Mouse (Mus musculus) liver, embryonic 16.5 days (tissue): ENCODE measurements at regions not wholly inside any gene's neighbourhood (a gene's known extent, or its start where the extent isn't known, plus 50 kb on each side); places are given as distances from the start of the nearest gene placed in this dataset.
A peak's percentile ranks its signal among the peaks of the same experiment; 100 is the strongest.

ENCODE experiments used
- ATAC-seq: fragments of 200-750 bp; cut with Nextera tagmentation; 2 replicates; pipeline ENCODE4 v1.8.0; 2017; ENCODE audit warnings: low read depth, mild to moderate bottlenecking, moderate number of reproducible peaks, moderate library complexity
- H3K27ac ChIP-seq: fragments of 300-500 bp; sonication (generic); 2 replicates; pipeline ENCODE4 v1.5.1; 2014; ENCODE audit warnings: mild to moderate bottlenecking, low read length
- H3K27me3 ChIP-seq: fragments of 300-500 bp; sonication (generic); 2 replicates; pipeline ENCODE4 v1.6.1; 2014; ENCODE audit warnings: low read depth, low read length, mixed read lengths; ENCODE audit not compliant: control insufficient read depth, insufficient read depth
- H3K36me3 ChIP-seq: fragments of 300-500 bp; sonication (generic); 2 replicates; pipeline ENCODE4 v1.6.1; 2014; ENCODE audit warnings: mild to moderate bottlenecking; ENCODE audit not compliant: control insufficient read depth, insufficient read depth
- H3K4me1 ChIP-seq: fragments of 300-500 bp; sonication (generic); 2 replicates; pipeline ENCODE4 v1.6.1; 2014; ENCODE audit warnings: low read depth, low read length, mixed read lengths; ENCODE audit not compliant: control insufficient read depth
- H3K4me2 ChIP-seq: fragments of 300-500 bp; sonication (generic); 2 replicates; pipeline ENCODE4 v1.6.1; 2014; ENCODE audit warnings: low read depth, low read length, mixed read lengths
- H3K4me3 ChIP-seq: fragments of 300-500 bp; sonication (generic); 2 replicates; pipeline ENCODE4 v1.5.1; 2014; ENCODE audit warnings: low read depth, mild to moderate bottlenecking, low read length
- H3K9ac ChIP-seq: fragments of 300-500 bp; sonication (generic); 2 replicates; pipeline ENCODE4 v1.6.1; 2014; ENCODE audit warnings: low read depth, low read length
- H3K9me3 ChIP-seq: fragments of 300-500 bp; sonication (generic); replicated peaks from 2 replicates; pipeline ENCODE4 v1.6.1; 2016; ENCODE audit warnings: low read length; ENCODE audit not compliant: control insufficient read depth
- WGBS: fragments of 180-500 bp; shearing (Covaris S2); extraction: QIAGEN DNeasy Blood & Tissue Kit; methylation state at CpG from one replicate; pipeline ENCODE4 v1.1.7; 2014; ENCODE audit not compliant: insufficient replicate concordance; 5-methylcytosine and 5-hydroxymethylcytosine counted together

GRCm38 (mm10) chr17:83276000-83276891 lies 61.2 kb downstream of the Pkdcc start:
- Histone ChIP-seq H3K4me3 (peak overlapping the region; percentile 58), H3K9ac (peak overlapping the region; percentile 58), H3K4me1 (peaks cover 11% of the 10 kb centered on the region; the same call in 1 of the 2 replicates), H3K27me3 (peaks cover 9% of the 10 kb centered on the region), H3K36me3 (no peaks in the 10 kb centered on the region), H3K9me3 (no peaks in the 10 kb centered on the region), H3K27ac (peak overlapping the region; percentile 79), H3K4me2 (peak overlapping the region; percentile 63)
- ATAC-seq = peak; percentile 69
- WGBS = 2% methylated on average over 61 of the region's 64 CpGs

GRCm38 (mm10) chr17:83277117-83277947 lies 62.2 kb downstream of the Pkdcc start:
- Histone ChIP-seq H3K4me2 (peak overlapping the region; percentile 63), H3K4me3 (peak overlapping the region; percentile 33), H3K9me3 (no peaks in the 10 kb centered on the region), H3K4me1 (peaks cover 11% of the 10 kb centered on the region; the same call in 1 of the 2 replicates), H3K27me3 (peaks cover 9% of the 10 kb centered on the region), H3K9ac (peak overlapping the region; percentile 46; the same call in 1 of the 2 replicates), H3K27ac (peak overlapping the region; percentile 79), H3K36me3 (no peaks in the 10 kb centered on the region)
- 5% methylated on average over 26 of the region's 26 CpGs for WGBS
- ATAC-seq = peak; percentile 10; the same call in 1 of the 2 replicates

- H3K4me1 ChIP-seq = peaks cover 11% of the 10 kb centered on the region; the same call in 1 of the 2 replicates
- 21% methylated on average over 14 of the region's 14 CpGs for WGBS
- H3K27ac ChIP-seq = no peak overlapping the region
- no peak overlapping the region for H3K9ac ChIP-seq
- H3K4me2 ChIP-seq = peak overlapping the region; percentile 63
- ATAC-seq = no peak
- no peaks in the 10 kb centered on the region for H3K36me3 ChIP-seq
- H3K27me3 ChIP-seq = peaks cover 9% of the 10 kb centered on the region
- no peak overlapping the region for H3K4me3 ChIP-seq
- no peaks in the 10 kb centered on the region for H3K9me3 ChIP-seq
These were observed 63.1 kb downstream of the Pkdcc start for GRCm38 (mm10) chr17:83277948-83278924.

- H3K9me3 ChIP-seq = no peaks in the 10 kb centered on the region
- H3K27ac ChIP-seq = no peak overlapping the region
- no peak overlapping the region for H3K4me2 ChIP-seq
- no peaks in the 10 kb centered on the region for H3K4me1 ChIP-seq
- no peak overlapping the region for H3K9ac ChIP-seq
- H3K27me3 ChIP-seq = no peaks in the 10 kb centered on the region
- ATAC-seq = no peak
- no peaks in the 10 kb centered on the region for H3K36me3 ChIP-seq
- no peak overlapping the region for H3K4me3 ChIP-seq
- WGBS = 60% methylated on average over 3 of the region's 3 CpGs
These were observed 67.4 kb upstream of the Eml4 start for GRCm38 (mm10) chr17:83283328-83283727.

GRCm38 (mm10) chr17:83287381-83288142 lies 63.2 kb upstream of the Eml4 start:
- H3K4me3 ChIP-seq = no peak overlapping the region
- WGBS = 53% methylated on average over 6 of the region's 6 CpGs
- H3K9ac ChIP-seq = no peak overlapping the region
- H3K27ac ChIP-seq = no peak overlapping the region
- ATAC-seq = no peak
- no peaks in the 10 kb centered on the region for H3K4me1 ChIP-seq
- H3K9me3 ChIP-seq = no peaks in the 10 kb centered on the region
- H3K27me3 ChIP-seq = no peaks in the 10 kb centered on the region
- no peaks in the 10 kb centered on the region for H3K36me3 ChIP-seq
- no peak overlapping the region for H3K4me2 ChIP-seq

GRCm38 (mm10) chr17:83288143-83288492 lies 62.6 kb upstream of the Eml4 start:
- H3K27ac ChIP-seq = no peak overlapping the region
- peak; percentile 41; the same call in 1 of the 2 replicates for ATAC-seq
- H3K36me3 ChIP-seq = no peaks in the 10 kb centered on the region
- no peak overlapping the region for H3K4me3 ChIP-seq
- 45% methylated on average over 7 of the region's 7 CpGs for WGBS
- no peak overlapping the region for H3K4me2 ChIP-seq
- H3K9ac ChIP-seq = no peak overlapping the region
- no peaks in the 10 kb centered on the region for H3K4me1 ChIP-seq
- no peaks in the 10 kb centered on the region for H3K9me3 ChIP-seq
- H3K27me3 ChIP-seq = no peaks in the 10 kb centered on the region

GRCm38 (mm10) chr17:83295526-83296238 lies 55.0 kb upstream of the Eml4 start:
- 56% methylated on average over 13 of the region's 13 CpGs for WGBS
- H3K4me2 ChIP-seq = no peak overlapping the region
- H3K27me3 ChIP-seq = no peaks in the 10 kb centered on the region
- no peak overlapping the region for H3K27ac ChIP-seq
- no peak overlapping the region for H3K4me3 ChIP-seq
- no peaks in the 10 kb centered on the region for H3K4me1 ChIP-seq
- ATAC-seq = no peak
- H3K9ac ChIP-seq = no peak overlapping the region
- no peaks in the 10 kb centered on the region for H3K9me3 ChIP-seq
- H3K36me3 ChIP-seq = no peaks in the 10 kb centered on the region
